Mouse (Mus musculus) liver, embryonic 15.5 days (tissue): ENCODE data around the gene Hps1. TPM values are rescaled to one million over a fixed set of nuclear protein-coding genes. Genes with fewer than 3 reads are reported as not detected.
"Not testable (repeated sequence)": the region's sequence is repeated elsewhere in the genome, so short reads cannot be mapped to it uniquely, and the experiment has no call there.

Source experiments
- ATAC-seq: fragments of 200-750 bp; cut with Nextera tagmentation; 2 replicates; pipeline ENCODE4 v1.8.0; 2017; ENCODE audit warnings: moderate number of reproducible peaks, mild to moderate bottlenecking, moderate library complexity; ENCODE audit not compliant: insufficient read depth
- H3K27ac ChIP-seq: fragments of 300-500 bp; sonication (generic); replicated peaks from 2 replicates; pipeline ENCODE4 v1.5.1; 2015; ENCODE audit warnings: mild to moderate bottlenecking, inconsistent platforms
- H3K27me3 ChIP-seq: fragments of 300-500 bp; sonication (generic); 2 replicates; pipeline ENCODE4 v1.6.1; 2015; ENCODE audit warnings: mild to moderate bottlenecking, inconsistent platforms
- H3K36me3 ChIP-seq: fragments of 300-500 bp; sonication (generic); replicated peaks from 2 replicates; pipeline ENCODE4 v1.6.1; 2015; ENCODE audit warnings: moderate library complexity, mild to moderate bottlenecking, inconsistent platforms
- H3K4me1 ChIP-seq: fragments of 300-500 bp; sonication (generic); replicated peaks from 2 replicates; pipeline ENCODE4 v1.6.1; 2015; ENCODE audit warnings: inconsistent platforms
- H3K4me2 ChIP-seq: fragments of 300-500 bp; sonication (generic); 2 replicates; pipeline ENCODE4 v1.6.1; 2015; ENCODE audit warnings: moderate library complexity, mild to moderate bottlenecking, inconsistent platforms
- H3K4me3 ChIP-seq: fragments of 300-500 bp; sonication (generic); replicated peaks from 2 replicates; pipeline ENCODE4 v1.5.1; 2015; ENCODE audit warnings: mild to moderate bottlenecking, inconsistent platforms
- H3K9ac ChIP-seq: fragments of 300-500 bp; sonication (generic); 2 replicates; pipeline ENCODE4 v1.6.1; 2015; ENCODE audit warnings: moderate library complexity, mild to moderate bottlenecking, inconsistent platforms
- H3K9me3 ChIP-seq: fragments of 300-500 bp; sonication (generic); replicated peaks from 2 replicates; pipeline ENCODE4 v1.6.1; 2016; ENCODE audit warnings: inconsistent platforms
- WGBS: fragments of 180-500 bp; shearing (Covaris S2); methylation state at CpG from one replicate; pipeline ENCODE4 v1.1.7; 2015; ENCODE audit warnings: mixed read lengths; ENCODE audit not compliant: insufficient replicate concordance; 5-methylcytosine and 5-hydroxymethylcytosine counted together
- polyA plus RNA-seq: library from polyadenylated mRNA; unstranded; fragments of >200 nt; fragmentation: Nextera tagmentation; extraction: Ambion mirVana; gene quantifications from 2 replicates; pipeline ENCODE4 v1.2.1, GENCODE M21; 2015

Gene Hps1
- polyA plus RNA-seq, 1 experiment from 2014 or later: 7.1 TPM

- Histone ChIP-seq H3K4me2 (no peak overlapping the region), H3K4me1 (peaks cover 6% of the 10 kb centered on the region; the same call in 1 of the 2 replicates), H3K27ac (no peak overlapping the region), H3K9ac (no peak overlapping the region), H3K9me3 (no peaks in the 10 kb centered on the region), H3K4me3 (no peak overlapping the region), H3K36me3 (no peaks in the 10 kb centered on the region), H3K27me3 (peaks cover 15% of the 10 kb centered on the region)
- WGBS: 34% methylated on average over 5 of the region's 5 CpGs
- ATAC-seq: no peak
These were observed 8.5 kb upstream of the Hps1 start for GRCm38 (mm10) chr19:42788311-42788710.

GRCm38 (mm10) chr19:42785562-42786220 is 5.9 kb upstream of the Hps1 start:
- ATAC-seq: no peak
- no peak overlapping the region for H3K9ac ChIP-seq
- WGBS: 47% methylated on average over 8 of the region's 8 CpGs

GRCm38 (mm10) chr19:42785129-42785528 is 5.4 kb upstream of the Hps1 start:
- Histone ChIP-seq H3K36me3 (no peaks in the 10 kb centered on the region), H3K27me3 (peaks cover 10% of the 10 kb centered on the region; the same call in 1 of the 2 replicates), H3K9ac (no peak overlapping the region), H3K27ac (no peak overlapping the region), H3K4me1 (peaks cover 8% of the 10 kb centered on the region), H3K4me2 (no peak overlapping the region), H3K9me3 (no peaks in the 10 kb centered on the region), H3K4me3 (no peak overlapping the region)
- ATAC-seq: no peak
- WGBS: 23% methylated on average over 2 of the region's 2 CpGs

More at GRCm38 (mm10) chr19:42785562-42786220, 5.9 kb upstream of the Hps1 start:
- Histone ChIP-seq H3K36me3 (no peaks in the 10 kb centered on the region), H3K27ac (no peak overlapping the region), H3K4me2 (no peak overlapping the region), H3K9me3 (no peaks in the 10 kb centered on the region), H3K27me3 (peaks cover 10% of the 10 kb centered on the region; the same call in 1 of the 2 replicates), H3K4me1 (peaks cover 6% of the 10 kb centered on the region; the same call in 1 of the 2 replicates), H3K4me3 (no peak overlapping the region)

- WGBS: 40% methylated on average over 7 of the region's 7 CpGs
- peak overlapping the region; percentile 72 for H3K4me3 ChIP-seq
- H3K9ac ChIP-seq: peak overlapping the region; percentile 65
- peak overlapping the region; percentile 66; the same call in 1 of the 2 replicates for H3K27ac ChIP-seq
- not testable (repeated sequence) for H3K36me3 ChIP-seq, H3K9me3 ChIP-seq, H3K27me3 ChIP-seq, ATAC-seq
- H3K4me1 ChIP-seq: peaks cover 20% of the 10 kb centered on the region
- H3K4me2 ChIP-seq: peak overlapping the region; percentile 86
These were observed 369 bp upstream of the Hps1 start for GRCm38 (mm10) chr19:42780156-42780538.

GRCm38 (mm10) chr19:42777801-42778200 is 2.0 kb downstream of the Hps1 start:
- 63% methylated on average over 5 of the region's 5 CpGs for WGBS
- Histone ChIP-seq H3K9me3 (no peaks in the 10 kb centered on the region), H3K27ac (no peak overlapping the region), H3K36me3 (no peaks in the 10 kb centered on the region), H3K4me2 (no peak overlapping the region), H3K9ac (no peak overlapping the region), H3K4me3 (no peak overlapping the region), H3K27me3 (no peaks in the 10 kb centered on the region), H3K4me1 (peaks cover 19% of the 10 kb centered on the region)
- no peak for ATAC-seq

GRCm38 (mm10) chr19:42776813-42777212 is 3.0 kb downstream of the Hps1 start:
- H3K36me3 ChIP-seq: no peaks in the 10 kb centered on the region
- H3K27me3 ChIP-seq: no peaks in the 10 kb centered on the region
- H3K9ac ChIP-seq: no peak overlapping the region
- peaks cover 19% of the 10 kb centered on the region for H3K4me1 ChIP-seq
- WGBS: 80% methylated on average over 1 of the region's 1 CpGs
- no peak overlapping the region for H3K4me3 ChIP-seq
- H3K27ac ChIP-seq: no peak overlapping the region
- no peak overlapping the region for H3K4me2 ChIP-seq
- H3K9me3 ChIP-seq: no peaks in the 10 kb centered on the region
- ATAC-seq: no peak

GRCm38 (mm10) chr19:42770141-42770872 is 9.5 kb downstream of the Hps1 start:
- ATAC-seq: no peak
- no peak overlapping the region for H3K9ac ChIP-seq
- WGBS: 76% methylated on average over 23 of the region's 23 CpGs
- H3K4me1 ChIP-seq: no peaks in the 10 kb centered on the region
- H3K4me3 ChIP-seq: no peak overlapping the region
- H3K27me3 ChIP-seq: no peaks in the 10 kb centered on the region
- no peak overlapping the region for H3K4me2 ChIP-seq
- no peak overlapping the region for H3K27ac ChIP-seq
- H3K9me3 ChIP-seq: no peaks in the 10 kb centered on the region
- H3K36me3 ChIP-seq: peaks cover 5% of the 10 kb centered on the region; the same call in 1 of the 2 replicates

- H3K4me2 ChIP-seq: no peak overlapping the region
- no peak overlapping the region for H3K27ac ChIP-seq
- H3K36me3 ChIP-seq: peaks cover 5% of the 10 kb centered on the region; the same call in 1 of the 2 replicates
- H3K9ac ChIP-seq: no peak overlapping the region
- no peak overlapping the region for H3K4me3 ChIP-seq
- ATAC-seq: no peak
- no peaks in the 10 kb centered on the region for H3K27me3 ChIP-seq
- H3K9me3 ChIP-seq: no peaks in the 10 kb centered on the region
- WGBS: 72% methylated on average over 10 of the region's 10 CpGs
- H3K4me1 ChIP-seq: no peaks in the 10 kb centered on the region
These were observed 10.1 kb downstream of the Hps1 start for GRCm38 (mm10) chr19:42769648-42770047.

- no peaks in the 10 kb centered on the region for H3K9me3 ChIP-seq
- ATAC-seq: no peak
- 76% methylated on average over 8 of the region's 8 CpGs for WGBS
- no peak overlapping the region for H3K9ac ChIP-seq
- H3K4me3 ChIP-seq: no peak overlapping the region
- no peaks in the 10 kb centered on the region for H3K4me1 ChIP-seq
- H3K27ac ChIP-seq: no peak overlapping the region
- no peak overlapping the region for H3K4me2 ChIP-seq
- H3K36me3 ChIP-seq: peaks cover 5% of the 10 kb centered on the region; the same call in 1 of the 2 replicates
- no peaks in the 10 kb centered on the region for H3K27me3 ChIP-seq
These were observed 12.4 kb downstream of the Hps1 start for GRCm38 (mm10) chr19:42767361-42767760.

- 80% methylated on average over 10 of the region's 10 CpGs for WGBS
- Histone ChIP-seq H3K36me3 (no peaks in the 10 kb centered on the region), H3K4me1 (no peaks in the 10 kb centered on the region), H3K9me3 (no peaks in the 10 kb centered on the region), H3K4me2 (no peak overlapping the region), H3K27me3 (no peaks in the 10 kb centered on the region), H3K27ac (no peak overlapping the region), H3K4me3 (no peak overlapping the region), H3K9ac (no peak overlapping the region)
- no peak for ATAC-seq
These were observed 15.4 kb downstream of the Hps1 start for GRCm38 (mm10) chr19:42764398-42764797.

- Histone ChIP-seq H3K4me2 (no peak overlapping the region), H3K4me3 (no peak overlapping the region), H3K36me3 (no peaks in the 10 kb centered on the region), H3K27ac (no peak overlapping the region), H3K27me3 (no peaks in the 10 kb centered on the region), H3K9me3 (no peaks in the 10 kb centered on the region), H3K9ac (no peak overlapping the region), H3K4me1 (peaks cover 49% of the 10 kb centered on the region)
- WGBS: 54% methylated on average over 6 of the region's 6 CpGs
- ATAC-seq: no peak
These were observed 23.1 kb downstream of the Hps1 start for GRCm38 (mm10) chr19:42756671-42757070.
